Mouse (Mus musculus): ENCODE measurements at regions not wholly inside any gene's neighbourhood (a gene's known extent, or its start where the extent isn't known, plus 50 kb on each side); places are given as distances from the start of the nearest gene placed in this dataset.
A peak's percentile ranks its signal among the peaks of the same experiment; 100 is the strongest.
"Not testable (repeated sequence)": the region's sequence is repeated elsewhere in the genome, so short reads cannot be mapped to it uniquely, and the experiment has no call there.

GRCm38 (mm10) chr6:59102090-59102489, 77.7 kb upstream of the Fam13a start:
- DNase-seq, result no peak

GRCm38 (mm10) chr6:59103936-59104335, 79.6 kb upstream of the Fam13a start:
- DNase-seq, result no peak

GRCm38 (mm10) chr6:59104496-59104895, 80.1 kb upstream of the Fam13a start:
- DNase-seq, result no peak

- no peak for DNase-seq
These were observed 83.8 kb upstream of the Fam13a start for GRCm38 (mm10) chr6:59108102-59108501.

GRCm38 (mm10) chr6:59132410-59132809, 76.3 kb upstream of the Tigd2 start:
- peak in 1 of 2 experiments; percentile 26 for DNase-seq

- DNase-seq, result not testable (repeated sequence)
These were observed 74.9 kb upstream of the Tigd2 start for GRCm38 (mm10) chr6:59133800-59134199.

GRCm38 (mm10) chr6:59139702-59140101, 69.0 kb upstream of the Tigd2 start:
- DNase-seq, result no peak

GRCm38 (mm10) chr6:59142050-59142449, 66.6 kb upstream of the Tigd2 start:
- no peak for DNase-seq

GRCm38 (mm10) chr6:59147421-59147820, 61.2 kb upstream of the Tigd2 start:
- no peak for DNase-seq

GRCm38 (mm10) chr6:59155636-59156035, 53.0 kb upstream of the Tigd2 start:
- no peak for DNase-seq

Measured in lung, adult 18-20 months (tissue).